Mouse (Mus musculus): Measurements from ENCODE around the gene Ccnjl.

Ccnjl gene

DNA sequence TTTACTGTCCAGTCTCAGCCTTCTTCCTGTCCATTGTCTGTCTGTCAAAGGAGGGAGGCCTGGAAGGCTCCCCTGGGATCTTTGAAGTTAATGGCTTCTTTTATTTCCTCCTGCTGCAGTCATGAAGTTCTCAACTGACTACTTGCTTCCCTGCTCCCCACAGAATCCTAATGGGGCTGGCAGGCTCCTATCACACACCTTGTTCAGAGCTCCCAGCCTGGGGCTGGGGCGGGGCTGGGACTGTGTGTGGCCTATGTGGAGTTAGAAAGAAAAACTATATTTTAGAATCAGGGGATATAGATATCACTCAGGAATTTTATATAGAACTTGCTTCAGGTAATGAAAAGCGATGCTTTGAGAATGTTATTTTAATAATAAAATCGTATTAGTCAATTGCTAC lies 8.1 kb upstream of the Ccnjl start:
- DNase-seq (ENCODE audit: low spot score in 2 of 2), result no peak

DNA sequence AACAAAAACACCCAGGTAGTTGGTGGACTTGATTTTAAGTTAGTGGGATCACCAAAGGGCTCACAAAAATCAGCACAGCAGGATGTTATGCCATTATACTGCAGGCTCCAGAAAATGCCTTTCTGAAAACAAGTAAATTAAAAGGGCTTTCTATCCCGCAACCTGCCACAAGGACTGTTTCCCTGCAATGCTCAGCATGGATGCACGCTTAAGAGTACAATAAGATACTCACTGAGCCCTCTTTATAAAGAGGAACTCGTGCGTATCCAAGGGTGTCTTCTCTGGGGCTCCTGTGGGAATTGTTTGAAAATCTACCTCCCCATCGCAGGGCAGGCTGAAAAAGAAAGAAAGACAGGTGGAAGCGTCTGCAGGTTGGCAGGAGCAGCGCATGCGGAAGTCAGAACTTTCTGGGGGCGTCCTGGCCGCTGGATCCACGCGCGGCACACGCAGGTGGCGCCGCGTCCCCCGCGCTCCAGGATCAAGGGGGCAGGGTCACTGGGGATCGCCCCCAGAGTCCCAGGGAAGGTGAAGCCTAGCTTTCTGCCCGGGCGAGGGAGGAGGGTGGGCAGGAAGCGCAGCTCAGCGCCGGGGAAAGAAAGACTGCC lies 404 bp upstream of the Ccnjl start:
- DNase-seq (ENCODE audit: low spot score in 2 of 2), result peak; percentile 12 to 18

DNA sequence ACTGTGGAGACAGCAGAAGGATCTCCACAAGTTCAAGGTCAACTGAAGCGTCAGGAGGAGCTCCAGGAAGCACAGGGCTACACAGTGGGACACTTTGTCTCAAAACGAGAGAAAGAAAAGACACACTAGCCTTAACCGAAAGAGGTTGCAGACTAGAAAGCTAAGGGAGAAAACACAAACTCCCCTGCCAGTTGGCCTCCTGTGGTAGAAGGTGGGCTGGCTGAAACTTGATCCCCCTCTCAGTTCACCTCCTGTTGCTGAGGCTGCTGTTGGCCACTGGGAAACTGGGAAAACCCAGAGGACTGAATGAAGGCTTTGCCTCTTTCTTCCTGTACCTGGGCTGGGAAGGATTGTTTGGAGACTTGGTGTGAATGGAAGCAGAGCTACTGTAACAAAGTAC lies 1.5 kb downstream of the Ccnjl start:
- no peak for DNase-seq (ENCODE audit: low spot score in 2 of 2)

DNA sequence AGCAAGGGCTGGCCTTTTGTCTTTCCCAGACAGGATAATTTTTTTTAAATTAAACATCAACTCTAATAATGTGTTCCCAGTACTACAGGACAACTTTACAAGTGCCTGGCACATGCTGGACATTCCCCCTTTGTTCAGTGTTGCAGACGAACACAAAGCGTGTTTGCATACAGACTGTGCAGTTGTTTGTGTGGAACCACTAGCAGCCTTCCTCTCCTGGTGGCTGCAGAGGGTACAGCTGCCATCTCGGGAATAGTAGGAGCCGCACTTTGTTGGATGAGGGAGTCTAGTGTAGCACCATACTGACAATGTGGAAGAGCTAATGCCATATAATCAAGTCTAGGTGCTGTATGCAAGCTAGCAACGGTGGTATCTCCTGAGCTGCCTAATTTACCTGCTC lies 3.0 kb downstream of the Ccnjl start:
- DNase-seq (ENCODE audit: low spot score in 2 of 2), result no peak

DNA sequence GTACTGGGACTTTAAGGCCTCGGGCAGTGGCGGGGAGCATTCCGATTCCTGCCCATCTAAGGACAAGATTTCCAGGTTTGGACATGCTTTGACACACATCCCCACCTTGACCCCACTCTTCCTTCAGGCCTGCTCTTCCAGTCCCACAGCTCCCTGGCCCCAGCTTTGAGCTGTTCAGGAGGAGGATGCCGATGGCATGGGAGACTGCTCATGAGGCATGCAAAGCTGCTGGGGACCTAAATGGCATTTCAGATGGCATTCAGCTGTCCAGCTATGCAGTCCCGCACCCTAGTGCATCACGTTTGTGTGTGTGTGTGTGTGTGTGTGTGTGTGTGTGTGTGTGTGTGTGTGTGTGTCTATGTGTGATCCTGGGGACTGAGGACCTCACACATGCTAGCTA lies 8.5 kb downstream of the Ccnjl start:
- DNase-seq (ENCODE audit: low spot score in 2 of 2), result no peak

DNA sequence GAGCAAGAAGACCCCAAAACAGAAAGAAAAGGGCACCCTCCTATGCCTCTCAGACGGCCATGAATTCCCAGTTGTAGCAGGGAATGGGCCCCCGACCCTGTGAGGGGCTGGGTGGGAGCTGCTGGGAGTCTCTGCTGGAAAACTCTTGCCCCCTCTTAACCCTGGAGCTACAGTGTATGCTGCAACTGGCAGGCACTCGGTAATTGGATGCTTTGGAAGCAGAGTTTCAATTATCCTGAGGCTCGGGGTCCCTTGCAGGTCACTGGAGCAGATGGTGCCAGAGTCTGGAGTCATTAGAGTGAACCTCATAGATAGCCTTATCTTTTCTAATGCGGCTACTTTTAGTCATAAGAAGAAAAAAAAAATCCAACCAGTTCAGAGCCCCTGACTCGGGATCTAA lies 11.3 kb downstream of the Ccnjl start:
- DNase-seq (ENCODE audit: low spot score in 2 of 2), result no peak

DNA sequence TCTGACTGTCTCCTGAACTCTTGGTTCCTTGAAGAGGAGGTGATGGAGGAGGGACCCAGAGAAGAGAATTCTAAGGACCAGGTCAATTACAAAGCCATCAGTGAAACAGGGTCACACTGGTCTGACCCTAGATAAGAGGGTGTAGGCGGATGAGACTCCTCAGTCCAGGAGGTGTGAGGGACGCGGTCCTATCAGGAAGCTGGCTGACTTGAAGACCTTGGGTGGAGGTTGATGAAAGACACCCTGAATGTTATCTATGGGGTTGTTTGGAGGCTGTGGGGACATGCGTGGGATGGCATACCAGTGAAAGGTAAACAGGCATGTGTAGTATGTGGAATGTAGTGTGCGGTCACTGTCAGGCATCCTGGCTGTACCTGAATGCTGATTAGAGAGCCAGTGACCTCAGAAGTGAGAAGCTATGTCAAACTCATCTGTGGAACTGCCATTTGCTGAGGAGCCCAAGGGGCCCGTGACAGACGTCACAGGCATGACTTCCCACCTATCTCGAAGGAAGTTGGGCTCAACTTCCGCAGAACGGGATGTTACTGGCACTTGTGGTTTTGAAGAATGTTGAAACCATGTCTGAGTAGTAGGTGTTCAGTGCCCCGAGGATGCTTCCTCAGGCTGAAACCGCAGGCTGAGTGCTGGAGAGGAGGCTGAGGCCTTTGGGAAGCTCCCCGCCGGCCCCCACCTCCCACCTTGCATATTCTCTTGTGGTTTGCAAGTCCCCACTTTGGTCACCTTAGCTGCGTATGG lies 15.3 kb downstream of the Ccnjl start:
- no peak for DNase-seq (ENCODE audit: low spot score in 2 of 2)

DNA sequence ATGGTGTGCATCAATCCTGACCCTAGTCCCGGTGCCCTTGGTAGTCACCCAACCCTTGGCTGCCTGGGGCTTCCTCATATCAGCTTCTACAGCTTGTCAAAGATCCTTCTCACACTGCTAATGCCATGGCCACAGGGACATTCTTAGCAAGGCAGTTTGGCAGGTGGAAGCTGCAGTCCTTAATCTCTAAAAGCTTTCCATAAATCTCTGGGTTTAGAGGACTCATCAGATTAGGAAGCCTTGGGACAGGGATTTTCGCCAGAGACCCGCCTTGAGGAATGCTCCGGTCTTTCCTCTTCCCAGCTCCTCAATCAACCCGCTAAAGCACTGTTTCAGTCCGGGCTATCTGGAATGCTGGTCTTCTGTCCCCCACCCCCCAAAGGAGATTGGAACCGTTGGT lies 16.2 kb downstream of the Ccnjl start:
- no peak for DNase-seq (ENCODE audit: low spot score in 2 of 2)

DNA sequence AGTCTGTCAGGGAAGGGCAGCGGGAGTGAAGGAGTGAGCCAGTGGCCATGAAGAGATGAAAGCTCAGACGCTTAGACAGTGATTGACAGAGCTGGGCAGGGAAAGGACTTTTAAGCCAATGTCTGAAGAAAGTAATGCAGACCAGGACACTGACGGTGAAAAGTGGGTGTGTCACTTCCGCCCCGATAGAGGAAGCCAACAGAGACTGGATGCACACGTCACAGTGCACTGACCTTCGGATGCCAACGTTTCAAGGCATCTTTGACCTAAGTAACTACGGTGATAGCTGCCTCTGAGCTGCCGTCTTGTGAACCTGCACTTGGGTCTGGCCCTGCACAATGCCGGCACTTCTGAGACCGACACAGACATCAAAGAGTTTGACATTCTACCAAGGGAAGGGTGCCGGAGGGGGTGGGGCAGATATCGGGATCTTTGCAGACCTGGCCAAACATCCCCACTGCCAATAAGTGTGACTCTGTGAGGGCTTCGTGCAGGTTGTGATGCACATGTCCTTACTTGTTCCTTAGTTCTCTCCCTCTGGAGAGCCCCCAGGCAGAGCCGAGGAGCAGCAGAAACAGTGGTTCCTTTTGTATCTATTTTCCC lies 17.4 kb downstream of the Ccnjl start:
- no peak for DNase-seq (ENCODE audit: low spot score in 2 of 2)

DNA sequence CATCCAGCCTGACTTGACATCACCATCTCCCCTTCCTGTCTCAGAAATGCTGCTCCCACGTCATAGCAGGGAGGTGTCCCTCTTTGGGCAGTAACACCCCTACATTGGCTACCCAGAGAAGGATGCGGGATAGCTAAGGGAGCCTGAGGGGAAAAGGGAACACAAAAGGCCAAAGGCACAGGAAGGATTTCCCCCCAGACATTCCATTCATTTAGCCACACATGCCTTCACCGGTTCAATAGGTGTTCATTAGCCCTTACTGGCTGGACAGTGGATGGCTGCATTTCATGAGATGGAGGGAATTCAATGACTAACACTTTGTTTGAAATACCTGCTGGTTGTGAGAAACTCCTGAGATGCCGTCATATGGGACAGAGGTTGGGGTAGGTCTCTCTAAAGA lies 18.1 kb downstream of the Ccnjl start:
- DNase-seq (ENCODE audit: low spot score in 2 of 2), result no peak

DNA sequence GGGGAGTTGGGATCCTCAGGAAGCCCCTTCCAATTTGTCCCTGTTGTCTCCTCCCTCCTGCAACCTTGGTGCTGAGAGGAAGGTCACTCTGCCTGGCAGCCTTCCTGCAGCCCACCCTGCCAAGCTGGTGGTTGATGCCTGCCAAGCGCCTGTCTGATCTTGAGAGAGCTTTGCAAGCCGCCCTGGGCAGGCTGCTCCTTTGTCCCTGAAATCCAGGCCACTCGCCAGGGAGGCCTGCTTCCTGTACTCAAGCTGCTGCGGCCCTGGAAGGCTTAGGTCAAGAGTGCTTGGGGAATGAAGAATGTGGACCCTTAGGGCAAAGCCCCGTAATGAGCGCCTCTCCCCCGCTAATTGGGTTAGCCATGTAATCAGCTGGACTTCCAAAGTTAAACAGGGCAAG lies 19.6 kb downstream of the Ccnjl start:
- DNase-seq (ENCODE audit: low spot score in 2 of 2), result peak; percentile 49 to 56

DNA sequence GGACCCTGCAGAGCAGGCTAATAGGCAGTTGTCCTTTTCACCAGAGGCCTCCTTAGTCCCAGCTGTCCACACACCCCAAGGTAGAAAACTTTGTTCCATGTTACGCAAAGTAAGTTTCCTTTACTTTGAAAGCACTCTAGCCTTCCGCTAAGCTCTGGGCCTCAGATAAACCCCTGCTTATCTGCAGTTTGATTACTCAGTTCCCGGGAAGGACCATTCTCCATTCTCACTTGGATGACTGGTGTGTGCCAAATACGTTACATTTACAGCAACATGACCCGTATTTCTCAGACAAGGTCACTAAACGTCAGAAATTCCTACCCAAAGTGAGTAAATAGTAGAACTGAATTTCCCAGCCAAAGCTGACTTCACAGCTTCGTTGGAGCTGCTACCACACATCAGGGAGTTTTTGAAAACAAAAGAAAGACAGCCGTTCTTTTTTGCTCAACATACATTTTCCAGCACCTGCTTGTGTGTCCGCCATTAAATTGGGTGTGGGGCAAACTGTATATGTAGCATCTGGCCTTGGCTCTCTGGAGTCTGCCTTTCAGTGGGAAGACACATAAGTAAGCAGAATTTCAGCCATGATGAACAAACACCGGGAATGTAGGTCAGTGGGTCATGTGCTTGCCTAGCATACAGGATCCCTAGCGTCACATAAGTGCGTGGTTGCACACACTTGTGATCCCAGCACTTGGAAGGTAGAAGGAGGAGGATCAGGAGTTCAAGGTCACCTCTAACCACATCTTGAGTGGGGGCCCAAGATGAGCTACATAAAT lies 20.3 kb downstream of the Ccnjl start:
- no peak for DNase-seq (ENCODE audit: low spot score in 2 of 2)

DNA sequence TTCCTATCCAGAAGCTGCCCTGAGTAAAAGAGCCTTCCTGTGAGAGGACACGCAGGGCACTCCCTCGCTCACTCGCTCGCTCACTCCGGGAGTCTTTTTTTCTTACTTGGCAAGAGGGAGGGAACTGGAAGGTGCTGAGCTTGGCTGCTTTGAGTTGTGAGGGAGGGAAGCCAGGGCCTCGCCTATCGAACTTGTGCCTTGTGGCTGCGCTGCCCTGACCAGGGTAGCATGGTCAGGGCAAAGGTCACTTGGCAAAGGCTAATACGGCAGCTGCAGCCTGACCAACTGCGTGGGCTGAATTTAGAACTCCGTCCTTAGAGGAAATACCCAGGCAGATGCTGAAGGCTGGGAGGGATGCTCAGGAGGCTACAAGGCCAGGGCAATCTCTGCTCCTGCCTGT lies 21.1 kb downstream of the Ccnjl start:
- no peak for DNase-seq (ENCODE audit: low spot score in 2 of 2)

DNA sequence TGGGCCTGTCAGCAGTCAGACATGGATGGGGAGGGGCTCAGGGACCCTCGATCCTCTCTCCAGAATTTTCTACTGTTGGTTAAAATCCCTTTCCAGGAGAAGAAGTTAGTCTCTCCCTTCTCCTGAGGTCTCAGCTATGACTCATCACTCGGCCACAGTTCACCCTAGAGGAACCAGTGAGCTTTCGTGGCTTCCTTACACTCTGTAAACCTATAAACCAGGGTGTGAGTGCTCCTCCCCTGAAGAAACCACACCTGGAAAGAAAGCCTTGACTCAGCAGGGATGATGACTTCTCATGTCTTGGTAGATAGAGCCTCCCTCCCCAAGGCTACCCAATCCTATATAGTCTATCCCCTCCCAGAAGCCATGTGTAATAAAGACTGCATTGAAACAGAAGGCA lies 23.2 kb downstream of the Ccnjl start:
- DNase-seq (ENCODE audit: low spot score in 2 of 2), result no peak

DNA sequence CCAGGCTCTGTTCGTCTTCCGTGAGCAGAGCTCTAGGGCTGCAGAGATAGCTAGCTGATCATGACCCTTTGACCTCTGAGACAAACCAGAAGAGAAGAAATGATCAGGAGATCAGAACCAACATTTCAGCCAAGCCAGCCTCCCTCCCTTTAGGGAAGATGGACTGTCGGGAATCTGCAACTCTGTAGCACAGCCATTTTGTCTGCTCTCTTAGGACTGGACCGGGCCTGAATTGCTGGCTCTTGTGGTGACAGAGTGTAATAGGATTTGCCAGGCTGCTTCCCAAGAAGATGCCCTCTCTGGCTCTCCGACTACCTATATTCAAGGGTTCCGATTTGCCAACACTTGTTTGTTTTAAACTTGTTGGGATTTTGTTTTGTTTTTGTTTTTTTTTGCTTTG lies 24.1 kb downstream of the Ccnjl start:
- DNase-seq (ENCODE audit: low spot score in 2 of 2), result no peak

DNA sequence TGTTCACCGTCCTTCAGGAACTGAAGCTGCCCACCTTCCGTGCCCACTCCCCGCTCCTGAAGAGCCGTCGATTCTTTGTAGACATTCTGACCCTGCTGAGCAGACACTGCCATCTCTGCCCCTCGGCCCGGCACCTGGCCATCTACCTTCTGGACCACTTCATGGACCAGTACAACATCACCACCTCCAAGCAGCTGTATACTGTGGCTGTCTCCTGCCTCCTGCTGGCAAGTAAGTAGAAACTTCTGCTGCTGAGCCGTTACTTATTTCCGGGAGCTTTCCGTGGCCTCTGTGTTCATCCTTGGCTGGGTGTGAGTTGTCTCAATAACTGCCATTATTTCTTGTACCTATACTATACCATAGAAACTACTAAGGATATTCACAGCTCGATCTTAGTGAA lies 28.0 kb downstream of the Ccnjl start:
- DNase-seq (ENCODE audit: low spot score in 2 of 2), result no peak

DNA sequence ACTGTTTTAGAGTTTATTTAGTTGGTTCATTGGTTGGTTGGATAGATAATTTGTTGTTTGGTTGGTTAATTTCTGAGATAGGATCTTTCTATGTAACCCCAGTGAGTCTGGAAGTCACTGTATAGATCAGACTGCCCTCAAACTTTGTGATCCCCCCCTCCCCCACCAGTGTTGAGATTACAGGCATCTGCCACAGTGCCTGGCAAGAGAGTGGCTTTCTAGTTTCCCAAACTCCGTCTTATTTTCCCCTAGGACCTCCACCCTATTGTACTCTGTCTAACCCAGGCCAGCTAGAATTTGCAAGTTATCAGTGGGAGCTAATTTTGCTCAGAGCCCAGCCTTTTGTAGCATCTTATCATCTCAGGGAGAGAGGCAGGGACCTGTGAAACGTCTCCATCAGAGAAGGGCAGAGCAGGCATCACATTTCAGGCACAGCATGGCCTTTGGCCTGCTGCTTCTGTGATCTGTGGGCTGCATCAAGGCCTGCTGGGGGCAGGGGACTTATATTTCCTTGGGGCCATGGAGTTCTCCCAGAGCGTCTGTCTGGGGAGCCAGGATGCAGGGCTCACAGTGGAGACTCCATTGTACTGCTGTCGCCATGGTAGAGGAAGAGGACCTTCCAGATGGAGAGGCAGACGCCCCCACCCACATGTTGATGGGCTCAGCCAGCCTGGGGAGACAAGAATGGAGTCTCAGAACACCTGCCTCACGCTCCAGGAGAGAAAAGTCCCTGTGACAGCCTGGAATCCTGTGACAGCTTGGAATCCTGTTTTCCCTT lies 31.1 kb downstream of the Ccnjl start:
- DNase-seq (ENCODE audit: low spot score in 2 of 2), result peak; percentile 64 to 72

DNA sequence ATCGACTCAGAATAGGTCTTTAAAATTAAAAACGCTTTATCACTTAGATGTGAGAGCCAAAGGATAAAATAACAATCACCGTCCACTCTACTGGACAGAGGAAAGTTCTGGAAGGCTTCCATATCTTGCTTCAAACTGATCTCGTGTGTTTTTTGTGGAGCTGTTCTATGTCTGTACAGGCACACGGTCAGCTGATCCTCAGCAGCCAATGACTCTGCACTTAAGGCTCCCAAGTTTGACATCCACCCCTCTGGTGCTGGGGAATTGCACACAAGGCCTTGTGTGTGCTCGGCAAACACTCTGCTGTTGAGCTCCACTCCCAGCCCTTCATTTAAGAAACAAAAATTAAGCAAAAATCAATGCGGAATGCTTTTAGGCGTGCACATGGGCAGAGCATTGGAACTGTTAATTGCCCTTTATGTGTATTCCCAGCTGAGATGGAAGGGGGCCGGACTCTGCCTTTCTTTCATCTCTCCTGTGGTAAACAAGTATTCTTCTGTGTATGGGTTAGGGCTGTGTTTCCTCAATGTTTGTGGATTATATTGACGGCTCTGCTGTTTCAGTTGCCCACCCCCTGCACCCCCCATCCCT lies 35.2 kb downstream of the Ccnjl start:
- no peak for DNase-seq (ENCODE audit: low spot score in 2 of 2)

DNA sequence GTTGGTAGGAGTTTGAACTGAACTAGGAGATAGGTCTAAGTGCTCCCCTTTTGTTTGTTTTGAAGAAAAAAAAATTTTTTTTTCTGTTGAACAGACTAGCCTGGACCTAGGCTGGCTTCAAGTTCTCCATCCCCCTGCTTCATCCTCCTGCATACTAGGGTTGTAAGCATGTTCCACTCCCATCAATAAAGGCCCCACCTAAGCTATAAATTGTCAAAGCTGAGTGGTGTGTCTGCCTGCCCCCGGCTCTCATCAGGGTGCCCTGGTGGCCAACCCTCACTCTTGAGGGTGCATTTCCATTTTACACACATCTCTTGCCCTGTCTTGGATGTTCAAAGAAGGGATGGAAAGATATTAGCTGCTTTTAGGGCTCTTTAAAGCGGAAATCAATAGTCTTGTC lies 36.8 kb downstream of the Ccnjl start:
- no peak for DNase-seq (ENCODE audit: low spot score in 2 of 2)

DNA sequence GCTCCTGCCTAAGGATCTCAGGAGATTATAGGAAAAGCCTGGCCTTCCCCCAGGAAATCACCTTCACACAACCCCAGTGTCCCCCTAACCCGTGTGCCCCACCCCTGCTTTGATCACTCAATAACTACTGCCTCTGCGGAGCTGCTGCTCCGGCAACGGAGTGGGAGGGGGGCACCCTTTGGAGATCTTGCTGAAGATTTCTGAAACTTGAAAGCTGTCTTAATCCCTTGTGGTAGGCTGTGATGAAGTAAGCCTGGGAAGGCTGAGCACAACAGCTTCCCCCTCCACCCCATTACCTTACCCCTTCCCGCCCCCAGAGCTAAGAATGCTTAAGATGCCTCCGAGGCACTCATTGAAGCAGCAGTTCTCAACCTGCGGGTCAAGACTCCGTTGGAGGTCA lies 37.3 kb downstream of the Ccnjl start:
- no peak for DNase-seq (ENCODE audit: low spot score in 2 of 2)

DNA sequence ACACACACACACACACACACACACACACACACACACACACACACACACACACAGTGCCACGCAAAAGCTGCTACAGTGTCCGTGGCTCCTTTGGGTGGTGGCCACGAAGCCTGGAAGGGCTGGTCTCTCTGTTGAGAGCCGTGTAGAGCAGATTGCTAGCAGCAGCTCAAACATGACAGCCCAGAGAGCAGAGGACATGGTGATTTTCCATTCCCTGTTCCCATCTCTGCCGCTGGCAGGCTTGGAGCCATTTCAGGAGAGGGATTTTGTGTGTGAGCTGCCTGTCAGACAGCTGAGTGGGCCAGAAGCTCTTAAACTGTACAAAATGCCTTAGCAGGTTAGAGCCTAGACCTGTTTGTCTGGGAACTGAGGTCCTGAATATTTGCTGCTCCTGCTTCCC lies 38.1 kb downstream of the Ccnjl start:
- DNase-seq (ENCODE audit: low spot score in 2 of 2), result no peak

Measured in right cerebral cortex, postnatal 36 days (tissue).